Mouse (Mus musculus) midbrain, embryonic 10.5 days (tissue): ENCODE measurements around the gene Dph1. TPM values are rescaled to one million over a fixed set of nuclear protein-coding genes. Genes with fewer than 3 reads are reported as not detected.

Source experiments
- DNase-seq: peaks from one replicate; pipeline ENCODE4 v3.0.0-alpha.2; 2017; ENCODE audit warnings: low spot score
- H3K27ac ChIP-seq: fragments of 300-500 bp; sonication (generic); replicated peaks from 2 replicates; pipeline ENCODE4 v1.5.1; 2016; ENCODE audit warnings: mild to moderate bottlenecking
- H3K27me3 ChIP-seq: fragments of 300-500 bp; sonication (generic); 2 replicates; pipeline ENCODE4 v1.6.1; 2016; ENCODE audit warnings: low read depth, mild to moderate bottlenecking; ENCODE audit not compliant: poor library complexity, severe bottlenecking
- H3K36me3 ChIP-seq: fragments of 300-500 bp; sonication (generic); 2 replicates; pipeline ENCODE4 v1.6.1; 2016; ENCODE audit warnings: mild to moderate bottlenecking, moderate library complexity
- H3K4me1 ChIP-seq: fragments of 300-500 bp; sonication (generic); 2 replicates; pipeline ENCODE4 v1.6.1; 2016
- H3K4me3 ChIP-seq: fragments of 300-500 bp; sonication (generic); 2 replicates; pipeline ENCODE4 v1.5.1; 2016; ENCODE audit warnings: mild to moderate bottlenecking, moderate library complexity
- H3K9me3 ChIP-seq: fragments of 300-500 bp; sonication (generic); replicated peaks from 2 replicates; pipeline ENCODE4 v1.6.1; 2016; ENCODE audit warnings: mild to moderate bottlenecking
- WGBS: fragments of 180-500 bp; shearing (Covaris S2); methylation state at CpG from one replicate; pipeline ENCODE4 v1.1.7; 2016; 5-methylcytosine and 5-hydroxymethylcytosine counted together
- polyA plus RNA-seq: library from polyadenylated mRNA; unstranded; fragments of >200 nt; fragmentation: Nextera tagmentation; extraction: Ambion mirVana; gene quantifications from 2 replicates; pipeline ENCODE4 v1.2.1, GENCODE M21; 2016

The Dph1 gene
- polyA plus RNA-seq, 1 experiment from 2014 or later, result 27.3 TPM

DNA sequence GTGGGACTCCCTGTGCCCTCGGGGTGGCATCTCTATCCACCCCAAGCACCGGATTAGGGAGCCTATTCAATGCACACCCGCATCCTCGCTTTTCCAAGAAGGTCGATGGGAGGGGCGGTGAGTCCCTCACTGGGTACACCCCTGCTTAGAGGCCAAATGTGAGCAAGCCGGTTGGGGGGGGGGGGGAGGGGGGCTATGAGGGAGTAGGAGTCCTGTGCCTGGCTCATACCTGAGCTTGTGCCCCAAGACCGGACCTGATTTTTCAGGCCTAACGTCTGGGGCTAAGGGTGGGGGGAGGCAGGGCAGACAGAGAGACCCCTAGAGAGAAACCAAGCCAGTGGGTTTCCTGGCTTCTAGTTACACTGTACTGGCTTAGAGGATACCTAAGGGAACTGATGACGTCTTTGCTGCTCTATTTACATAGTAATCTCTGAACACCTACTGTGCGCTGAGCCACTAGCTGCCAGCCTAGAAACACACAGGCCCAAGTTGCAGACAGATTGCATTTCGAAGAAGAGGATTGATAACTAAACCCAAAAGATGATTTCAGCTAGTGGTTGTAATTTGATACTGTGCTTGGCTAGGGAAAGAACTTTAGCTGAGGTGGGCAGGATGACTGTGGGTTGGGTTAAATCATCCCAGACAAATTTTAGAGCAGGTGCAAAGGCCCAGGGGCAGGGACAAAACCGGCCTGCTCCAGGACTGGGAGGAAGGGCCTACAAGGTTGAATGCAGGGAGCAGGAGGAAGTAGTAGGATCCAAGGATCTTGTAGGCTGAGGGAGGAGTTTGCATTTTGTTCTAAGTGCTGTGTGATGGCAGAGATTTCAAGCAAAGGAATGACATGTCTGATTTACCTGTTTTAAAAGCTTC lies 23.3 kb upstream of the Dph1 start:
- peak overlapping the region; percentile 54 for H3K4me3 ChIP-seq
- peaks cover 77% of the 10 kb centered on the region for H3K4me1 ChIP-seq
- no peaks in the 10 kb centered on the region for H3K36me3 ChIP-seq
- H3K9me3 ChIP-seq, result no peaks in the 10 kb centered on the region
- 15% methylated on average over 13 of the region's 13 CpGs for WGBS
- peak overlapping the region; percentile 84 for H3K27ac ChIP-seq
- H3K27me3 ChIP-seq, result peaks cover 54% of the 10 kb centered on the region
- DNase-seq, result no peak

DNA sequence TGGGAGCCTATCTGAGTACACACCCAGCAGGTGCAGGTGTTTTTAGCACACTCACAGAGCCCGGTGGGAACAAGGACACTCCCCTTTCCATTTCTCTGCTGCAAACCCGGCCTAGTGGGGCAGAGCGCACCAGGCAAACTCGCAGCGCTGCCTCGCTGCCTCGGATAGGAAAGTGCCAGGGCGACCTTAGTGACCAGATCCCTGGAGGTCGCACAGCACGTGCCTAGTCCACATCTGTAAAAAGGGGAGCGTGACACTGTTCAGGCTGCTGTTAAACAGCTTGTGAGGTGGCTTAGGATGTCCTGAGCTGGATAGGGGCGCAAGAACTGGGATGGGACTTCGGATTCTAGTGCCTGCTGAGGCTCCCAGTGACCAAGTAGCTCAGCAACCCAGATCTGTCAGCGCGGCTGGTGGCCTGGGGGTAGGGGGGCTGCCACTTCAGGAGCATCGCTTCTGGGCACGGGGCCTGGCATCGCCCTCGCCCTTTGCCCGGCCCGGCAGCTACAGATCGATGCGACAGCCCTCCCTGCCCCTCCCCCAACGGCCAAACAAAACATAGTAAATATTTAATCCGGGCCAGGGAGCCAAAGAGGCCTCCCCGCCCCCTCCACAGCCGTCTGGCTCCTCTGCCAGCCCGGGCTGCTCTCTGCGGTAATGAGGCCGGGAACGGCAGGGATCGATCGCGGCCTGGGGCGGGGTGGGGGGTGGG lies 22.5 kb upstream of the Dph1 start:
- peak overlapping the region; percentile 54 for H3K4me3 ChIP-seq
- H3K36me3 ChIP-seq, result no peaks in the 10 kb centered on the region
- peak overlapping the region; percentile 84 for H3K27ac ChIP-seq
- peaks cover 85% of the 10 kb centered on the region for H3K4me1 ChIP-seq
- 1% methylated on average over 35 of the region's 35 CpGs for WGBS
- peaks cover 54% of the 10 kb centered on the region for H3K27me3 ChIP-seq
- peak; percentile 70 for DNase-seq
- no peaks in the 10 kb centered on the region for H3K9me3 ChIP-seq

DNA sequence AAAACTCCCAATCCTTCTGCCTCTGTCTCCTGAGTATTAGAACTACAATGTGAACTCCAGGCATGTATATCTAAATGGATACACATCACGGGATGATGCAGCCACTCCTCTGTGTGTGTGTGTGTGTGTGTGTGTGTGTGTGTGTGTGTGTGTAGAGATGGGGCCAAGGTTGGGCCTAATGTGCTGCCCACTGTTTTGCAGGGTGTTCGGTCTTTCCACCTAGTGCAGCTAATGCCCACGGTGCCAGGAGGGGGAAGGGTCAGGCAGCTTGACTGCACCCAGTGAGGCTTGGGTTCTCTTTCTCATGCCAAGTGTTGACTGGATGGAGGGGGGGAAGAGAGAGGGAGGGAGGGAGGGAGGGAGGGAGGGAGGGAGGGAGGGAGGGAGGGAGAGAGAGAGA lies 21.8 kb upstream of the Dph1 start:
- Histone ChIP-seq H3K27ac (peak overlapping the region; percentile 84), H3K4me1 (peaks cover 92% of the 10 kb centered on the region), H3K27me3 (peaks cover 54% of the 10 kb centered on the region)

DNA sequence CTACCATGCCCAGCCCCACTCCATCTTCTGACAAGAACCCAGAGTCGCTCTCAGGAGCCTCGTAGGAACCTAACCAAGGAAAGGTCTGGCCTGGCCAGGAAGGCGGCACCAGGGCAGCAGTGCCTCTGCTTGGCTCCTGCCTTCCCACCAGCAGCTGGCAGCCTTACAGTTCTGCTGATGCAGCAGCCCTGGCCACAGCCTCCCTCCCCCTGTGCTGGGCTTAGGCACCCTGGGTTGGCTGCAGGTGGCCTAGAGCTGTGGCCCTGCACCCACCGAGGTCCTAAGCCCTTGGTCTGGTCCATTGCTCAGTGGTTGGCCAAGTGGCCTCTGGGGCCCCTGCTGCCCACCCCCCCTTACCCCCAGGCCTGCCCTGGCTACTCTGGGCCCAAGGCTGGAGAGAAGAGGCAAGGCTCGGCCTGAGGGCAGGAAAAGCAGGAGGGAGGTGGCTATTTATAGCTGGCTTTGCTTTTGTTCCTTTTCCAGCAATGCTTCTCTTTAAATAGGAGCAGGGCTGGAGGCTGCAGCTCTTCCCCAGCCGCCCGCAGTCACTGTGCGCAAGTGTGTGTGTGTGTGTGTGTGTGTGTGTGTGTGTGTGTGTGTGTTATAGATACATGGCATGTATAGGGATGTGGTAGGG lies 21.1 kb upstream of the Dph1 start:
- Histone ChIP-seq H3K27me3 (peaks cover 54% of the 10 kb centered on the region), H3K9me3 (no peaks in the 10 kb centered on the region), H3K4me1 (peaks cover 92% of the 10 kb centered on the region), H3K36me3 (no peaks in the 10 kb centered on the region), H3K27ac (peak overlapping the region; percentile 79), H3K4me3 (no peak overlapping the region)
- no peak for DNase-seq
- 40% methylated on average over 8 of the region's 8 CpGs for WGBS

More for the DNA sequence above, 21.8 kb upstream of the Dph1 start:
- H3K4me3 ChIP-seq, result no peak overlapping the region
- no peak for DNase-seq
- H3K9me3 ChIP-seq, result no peaks in the 10 kb centered on the region
- no peaks in the 10 kb centered on the region for H3K36me3 ChIP-seq
- WGBS, result 61% methylated on average over 1 of the region's 3 CpGs

DNA sequence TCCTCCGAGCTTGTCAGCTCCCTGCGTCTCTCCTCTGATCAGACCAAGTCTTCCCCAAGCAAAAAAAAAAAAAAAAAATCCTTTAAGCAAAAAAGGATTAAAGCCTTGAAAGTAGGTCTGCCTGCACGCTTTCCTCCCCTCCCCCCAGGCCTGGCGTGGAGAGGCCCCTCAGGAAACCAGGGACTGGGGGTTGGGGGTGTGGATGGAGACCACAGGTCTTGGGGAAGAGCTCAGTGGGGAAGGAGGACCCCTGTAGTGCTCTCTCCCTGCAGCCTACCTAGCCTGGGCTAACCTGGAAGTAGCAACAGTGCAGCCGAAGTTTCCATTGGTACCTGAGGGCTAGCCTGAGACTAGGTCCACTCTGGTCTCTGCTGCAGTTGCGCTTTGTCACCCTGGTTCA lies 19.7 kb upstream of the Dph1 start:
- no peak for DNase-seq
- Histone ChIP-seq H3K36me3 (no peaks in the 10 kb centered on the region), H3K9me3 (no peaks in the 10 kb centered on the region), H3K27ac (peak overlapping the region; percentile 78), H3K27me3 (peaks cover 47% of the 10 kb centered on the region), H3K4me3 (no peak overlapping the region), H3K4me1 (peaks cover 86% of the 10 kb centered on the region)
- WGBS, result 28% methylated on average over 6 of the region's 6 CpGs

DNA sequence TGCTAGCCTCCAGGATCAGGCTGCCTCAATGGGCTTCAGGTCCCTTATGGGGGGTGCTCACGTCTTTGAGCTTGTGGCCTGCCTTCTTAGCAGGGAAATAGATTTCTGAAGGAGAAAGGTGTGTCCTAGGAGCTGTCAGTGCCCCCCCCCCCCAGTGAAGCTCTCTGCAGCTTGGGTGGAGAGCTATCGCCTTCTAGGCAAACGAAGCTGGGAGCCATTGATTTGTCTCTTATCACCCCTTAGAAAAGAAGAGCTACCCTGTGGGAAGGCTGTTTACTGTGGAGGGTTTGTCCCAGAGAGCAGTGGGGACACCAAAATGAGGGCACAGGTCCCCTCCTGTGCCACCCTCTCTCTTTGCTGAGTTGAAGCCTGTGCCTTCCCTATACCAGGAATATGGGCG lies 19.1 kb upstream of the Dph1 start:
- no peaks in the 10 kb centered on the region for H3K36me3 ChIP-seq
- peaks cover 41% of the 10 kb centered on the region for H3K27me3 ChIP-seq
- H3K27ac ChIP-seq, result peak overlapping the region; percentile 78
- DNase-seq, result no peak
- no peaks in the 10 kb centered on the region for H3K9me3 ChIP-seq
- H3K4me1 ChIP-seq, result peaks cover 86% of the 10 kb centered on the region
- 45% methylated on average over 4 of the region's 4 CpGs for whole genome bisulfite sequencing
- peak overlapping the region; percentile 21 for H3K4me3 ChIP-seq

DNA sequence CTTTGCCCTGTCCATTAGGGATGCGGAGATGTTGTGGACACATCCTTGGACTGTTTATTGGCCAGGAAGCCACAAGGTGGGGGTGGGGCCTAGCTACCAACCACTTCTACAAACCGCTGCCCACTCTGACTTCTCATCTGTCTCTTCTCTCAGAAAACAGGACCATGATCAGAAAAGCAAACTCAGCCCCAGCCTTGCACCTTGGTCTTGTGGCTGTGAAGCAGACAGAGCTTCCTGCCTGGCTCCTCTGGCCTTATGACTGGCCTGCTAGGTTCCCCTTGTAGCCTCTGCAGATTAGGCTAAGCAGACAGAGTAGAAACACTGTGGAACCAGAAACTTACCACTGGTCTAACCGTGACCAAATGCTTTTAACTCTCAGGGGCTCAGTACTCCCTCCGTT lies 18.3 kb upstream of the Dph1 start:
- H3K27me3 ChIP-seq, result peaks cover 34% of the 10 kb centered on the region
- H3K9me3 ChIP-seq, result no peaks in the 10 kb centered on the region
- 62% methylated on average over 4 of the region's 4 CpGs for WGBS
- no peaks in the 10 kb centered on the region for H3K36me3 ChIP-seq
- H3K4me1 ChIP-seq, result peaks cover 85% of the 10 kb centered on the region
- DNase-seq, result no peak
- H3K27ac ChIP-seq, result peak overlapping the region; percentile 78
- no peak overlapping the region for H3K4me3 ChIP-seq

DNA sequence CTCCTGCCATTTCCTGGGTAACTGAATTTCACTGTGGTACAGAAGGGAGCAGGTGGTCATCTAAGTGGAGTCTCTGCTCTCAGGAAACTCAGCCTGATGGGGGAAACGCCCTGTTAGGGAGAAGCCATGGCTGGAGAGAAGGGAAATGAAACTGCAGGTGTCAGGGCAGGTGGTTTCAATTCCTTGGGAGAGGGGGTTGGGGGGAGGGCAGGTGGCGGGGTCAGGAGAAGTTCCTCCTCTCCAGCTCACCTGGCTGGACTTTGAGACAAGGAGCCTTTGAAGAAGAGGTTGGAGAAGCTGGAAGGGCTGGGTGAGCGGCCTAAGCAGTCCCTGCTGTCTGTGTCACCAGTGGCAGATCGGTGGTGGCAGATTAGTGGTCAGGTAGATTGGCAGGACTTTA lies 15.3 kb upstream of the Dph1 start:
- H3K4me1 ChIP-seq, result peaks cover 76% of the 10 kb centered on the region
- WGBS, result 82% methylated on average over 4 of the region's 4 CpGs
- no peak overlapping the region for H3K27ac ChIP-seq
- DNase-seq, result no peak
- H3K9me3 ChIP-seq, result no peaks in the 10 kb centered on the region
- no peak overlapping the region for H3K4me3 ChIP-seq
- no peaks in the 10 kb centered on the region for H3K36me3 ChIP-seq
- peaks cover 24% of the 10 kb centered on the region for H3K27me3 ChIP-seq

DNA sequence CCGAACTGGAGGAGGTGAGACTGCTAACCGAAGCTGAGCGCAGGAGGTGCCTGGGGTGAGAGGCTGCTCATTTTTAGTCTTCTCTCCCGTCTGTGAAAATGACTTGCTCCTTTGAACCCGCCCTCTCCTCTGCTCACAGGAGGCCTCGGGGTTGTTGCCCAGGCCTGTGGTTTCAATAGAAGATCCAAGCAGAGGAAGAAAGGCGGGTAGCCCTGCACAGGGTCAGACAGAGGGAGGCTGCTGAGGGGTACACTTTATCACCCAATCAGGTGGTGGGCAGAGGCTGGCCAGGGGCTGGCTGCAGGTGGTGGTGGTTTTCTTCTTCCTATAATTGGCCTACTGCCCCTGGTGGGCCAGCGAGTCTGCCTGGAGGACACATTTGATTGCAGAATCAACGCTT lies 13.4 kb upstream of the Dph1 start:
- Histone ChIP-seq H3K27me3 (peaks cover 37% of the 10 kb centered on the region), H3K27ac (peak overlapping the region; percentile 52), H3K4me3 (no peak overlapping the region), H3K36me3 (no peaks in the 10 kb centered on the region), H3K9me3 (no peaks in the 10 kb centered on the region), H3K4me1 (peaks cover 67% of the 10 kb centered on the region)
- no peak for DNase-seq
- WGBS, result 45% methylated on average over 9 of the region's 9 CpGs

DNA sequence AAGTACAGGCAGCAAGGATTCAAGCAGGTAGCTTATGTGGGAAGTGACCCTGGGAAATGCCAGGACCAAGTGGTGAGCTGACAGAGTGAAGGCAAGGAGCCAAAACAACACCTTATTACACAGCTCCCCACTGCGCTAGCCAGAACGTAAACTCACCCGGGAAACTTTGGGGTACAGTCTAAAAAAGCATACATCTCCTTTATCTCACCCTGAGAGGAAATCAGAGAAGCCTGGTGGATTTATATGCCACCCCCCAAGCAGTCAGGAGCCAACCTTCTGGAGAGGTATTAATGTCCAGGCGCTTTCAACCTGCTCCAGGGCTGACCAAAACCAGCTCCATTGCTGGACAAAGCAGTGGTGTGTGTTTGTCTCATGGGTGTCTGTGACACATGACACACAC lies 12.9 kb upstream of the Dph1 start:
- Histone ChIP-seq H3K4me3 (no peak overlapping the region), H3K36me3 (no peaks in the 10 kb centered on the region), H3K27ac (0 out of 2 replicates have a peak overlapping the region, but pooled peaks have one; percentile 52), H3K9me3 (no peaks in the 10 kb centered on the region), H3K27me3 (peaks cover 42% of the 10 kb centered on the region), H3K4me1 (peaks cover 61% of the 10 kb centered on the region)
- no peak for DNase-seq
- 85% methylated on average over 4 of the region's 4 CpGs for WGBS

DNA sequence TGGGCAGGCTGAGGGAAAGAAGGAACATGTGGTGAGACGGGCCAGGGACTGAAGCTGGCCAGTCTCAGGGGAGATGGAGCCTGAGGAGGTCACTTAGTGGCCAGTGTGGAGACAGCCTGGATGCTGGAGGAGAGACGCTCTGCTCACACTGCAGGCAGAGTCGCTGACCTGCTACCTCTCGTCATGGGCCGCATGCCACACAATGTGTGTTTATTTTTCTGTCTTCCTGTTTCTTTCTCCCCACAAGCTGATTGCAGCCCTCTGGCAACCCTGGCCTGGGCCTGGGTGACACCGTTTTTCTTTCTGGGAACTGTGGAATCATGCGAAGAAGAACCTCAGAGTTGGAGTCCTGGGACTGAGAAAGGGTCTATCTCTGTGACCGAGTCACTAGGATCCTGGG lies 10.7 kb upstream of the Dph1 start:
- Histone ChIP-seq H3K27me3 (peaks cover 62% of the 10 kb centered on the region), H3K36me3 (no peaks in the 10 kb centered on the region), H3K4me1 (peaks cover 68% of the 10 kb centered on the region), H3K9me3 (no peaks in the 10 kb centered on the region), H3K27ac (no peak overlapping the region), H3K4me3 (no peak overlapping the region)
- WGBS, result 71% methylated on average over 8 of the region's 8 CpGs
- no peak for DNase-seq

DNA sequence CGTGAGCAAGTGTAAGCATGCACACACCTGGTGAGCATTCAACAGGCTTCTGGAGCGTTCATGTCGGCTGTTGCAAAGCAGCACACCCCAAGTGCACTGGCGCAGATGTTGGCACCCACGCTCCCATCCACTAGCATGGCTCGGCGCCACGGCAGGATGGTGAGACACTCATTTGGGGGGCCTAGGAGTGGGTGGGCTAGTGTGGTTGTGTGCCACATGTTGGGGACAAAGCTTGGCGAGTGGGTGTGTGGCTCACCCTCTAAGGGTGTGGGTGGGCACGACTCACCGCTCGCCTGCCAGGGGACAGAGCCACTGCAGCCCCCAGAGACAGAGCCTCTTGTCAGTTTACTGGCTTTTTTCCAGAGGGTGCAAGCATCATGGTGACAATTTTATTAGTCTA lies 9.9 kb upstream of the Dph1 start:
- H3K9me3 ChIP-seq, result no peaks in the 10 kb centered on the region
- H3K4me1 ChIP-seq, result peaks cover 71% of the 10 kb centered on the region
- 94% methylated on average over 12 of the region's 12 CpGs for WGBS
- H3K4me3 ChIP-seq, result no peak overlapping the region
- H3K27me3 ChIP-seq, result peaks cover 70% of the 10 kb centered on the region
- no peak for DNase-seq
- no peaks in the 10 kb centered on the region for H3K36me3 ChIP-seq
- H3K27ac ChIP-seq, result no peak overlapping the region

DNA sequence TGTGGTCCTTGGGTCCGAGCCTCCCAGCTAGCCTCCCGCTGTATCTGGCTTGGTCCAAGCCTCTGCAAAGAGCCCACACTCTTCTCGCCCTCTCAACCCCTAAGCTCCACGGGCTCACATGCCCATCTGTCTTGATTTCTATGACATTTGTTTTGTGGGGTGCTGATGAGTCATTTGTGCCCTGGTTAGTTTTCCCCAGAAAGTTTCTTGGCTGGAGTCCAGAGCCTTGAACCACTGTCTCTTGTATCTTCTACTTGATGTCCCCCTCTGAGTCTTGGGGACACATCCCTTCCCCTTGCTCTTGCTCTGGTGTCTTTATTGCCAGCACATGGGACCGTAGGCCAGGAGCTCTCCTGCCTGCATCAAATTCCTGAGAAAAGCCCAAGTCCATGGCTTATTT lies 8.9 kb upstream of the Dph1 start:
- H3K4me3 ChIP-seq, result no peak overlapping the region
- H3K9me3 ChIP-seq, result no peaks in the 10 kb centered on the region
- H3K27me3 ChIP-seq, result peaks cover 80% of the 10 kb centered on the region
- no peak for DNase-seq
- WGBS, result 85% methylated on average over 5 of the region's 5 CpGs
- peaks cover 72% of the 10 kb centered on the region for H3K4me1 ChIP-seq
- no peaks in the 10 kb centered on the region for H3K36me3 ChIP-seq
- H3K27ac ChIP-seq, result no peak overlapping the region
